Mouse (Mus musculus): ENCODE results near the gene Krt80. TPM values are rescaled to one million over a fixed set of nuclear protein-coding genes. Genes with fewer than 3 reads are reported as not detected.

The Krt80 gene
- polyA plus RNA-seq, 1 experiment from 2014 or later, result 63.0 TPM

DNA sequence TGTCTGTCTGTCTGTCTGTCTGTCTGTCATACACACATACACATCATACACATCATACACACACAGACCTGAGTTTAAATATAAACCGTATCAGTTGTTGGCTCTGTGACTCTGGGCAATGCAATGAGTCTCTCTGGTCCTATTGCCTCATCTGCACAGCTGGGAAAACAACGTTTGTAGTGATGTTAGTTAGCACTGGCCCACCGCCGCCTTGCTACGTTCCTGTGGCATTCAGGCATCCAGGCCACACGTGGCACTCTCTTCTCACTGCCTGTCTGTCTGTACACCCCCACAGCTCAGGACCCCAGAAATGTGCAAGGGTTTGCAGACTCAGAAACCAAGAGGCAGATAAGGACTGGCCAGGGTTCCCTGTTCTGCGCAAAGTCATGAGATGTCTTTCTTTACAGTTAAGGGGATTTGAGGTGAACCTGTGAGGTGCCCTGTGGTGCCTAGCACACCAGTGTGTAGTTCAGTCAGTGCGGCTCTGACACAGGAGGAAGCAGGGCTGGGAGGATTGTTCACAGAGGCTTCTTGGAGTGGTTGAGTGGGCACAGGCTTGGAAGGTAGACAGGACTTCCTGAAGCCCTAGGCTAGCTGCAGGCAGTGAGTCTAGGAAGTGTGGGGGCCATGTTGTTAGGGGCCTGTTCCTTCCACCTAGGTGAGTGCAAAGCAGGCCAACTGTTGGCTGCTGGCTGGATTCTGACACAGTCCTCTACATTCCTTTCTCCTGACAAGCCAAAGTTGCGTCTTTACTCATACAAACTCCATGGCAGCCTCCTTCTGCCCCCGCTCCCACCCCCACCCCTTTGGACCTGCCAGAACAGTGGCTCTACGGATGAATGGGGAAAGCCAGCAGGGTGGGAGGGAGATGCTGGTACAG, 1.2 kb downstream of the Krt80 start:
- no peaks in the 10 kb centered on the region for H3K36me3 ChIP-seq (ENCODE audit: control insufficient read depth, insufficient read depth, low read length)
- DNase-seq (ENCODE audit: low spot score) (no peak), ATAC-seq (ENCODE audit: low FRiP score, low TSS enrichment) (no peak)
- 68% methylated on average over 11 of the region's 11 CpGs for WGBS
- peak overlapping the region; percentile 87 for H3K27ac ChIP-seq (replicated peaks)
- no peaks in the 10 kb centered on the region for H3K27me3 ChIP-seq (ENCODE audit: control insufficient read depth, insufficient read depth, low read length)
- TF ChIP-seq EP300 (optimal IDR thresholded peaks at IDR 0.05), result no peak
- TF ChIP-seq CTCF (IDR thresholded peaks at IDR 0.05; ENCODE audit: low read depth), result no peak
- H3K9ac ChIP-seq (ENCODE audit: low read length), result no peak overlapping the region; the same call in 1 of the 2 replicates
- peak overlapping the region; percentile 5; the same call in 1 of the 2 replicates for H3K4me2 ChIP-seq (replicated peaks; ENCODE audit: low read depth)
- H3K4me1 ChIP-seq (replicated peaks; ENCODE audit: control insufficient read depth, insufficient read depth), result peaks cover 18% of the 10 kb centered on the region
- H3K9me3 ChIP-seq (ENCODE audit: control insufficient read depth, low read length), result no peaks in the 10 kb centered on the region
- H3K4me3 ChIP-seq (ENCODE audit: low read depth, low read length), result no peak overlapping the region

DNA sequence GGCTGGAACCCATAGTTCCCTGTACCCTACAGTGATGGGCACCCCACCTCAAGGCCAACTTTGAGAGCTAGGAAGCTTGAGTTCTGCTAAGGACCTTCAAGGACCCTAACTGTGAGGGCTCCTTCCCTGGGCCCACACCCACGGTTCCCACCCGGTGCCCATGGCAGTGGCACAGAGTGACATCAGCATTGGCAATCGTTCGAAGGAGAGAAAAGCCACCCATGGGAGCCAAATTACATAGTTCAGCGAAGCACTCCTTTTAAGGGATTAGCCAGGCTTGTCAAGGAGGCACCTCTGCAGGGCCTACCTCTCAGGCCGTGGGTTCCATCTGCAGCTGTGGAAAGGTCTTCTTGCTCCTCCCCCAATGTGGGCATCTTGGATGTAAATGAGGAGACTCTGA, 1.9 kb downstream of the Krt80 start:
- Histone ChIP-seq H3K36me3 (ENCODE audit: control insufficient read depth, insufficient read depth, low read length) (no peaks in the 10 kb centered on the region), H3K27me3 (ENCODE audit: control insufficient read depth, insufficient read depth, low read length) (no peaks in the 10 kb centered on the region), H3K9me3 (ENCODE audit: control insufficient read depth, low read length) (no peaks in the 10 kb centered on the region), H3K9ac (ENCODE audit: low read length) (no peak overlapping the region), H3K4me2 (replicated peaks; ENCODE audit: low read depth) (no peak overlapping the region), H3K4me1 (replicated peaks; ENCODE audit: control insufficient read depth, insufficient read depth) (peaks cover 18% of the 10 kb centered on the region), H3K27ac (replicated peaks) (peak overlapping the region; percentile 9; the same call in 1 of the 2 replicates), H3K4me3 (ENCODE audit: low read depth, low read length) (no peak overlapping the region)
- DNase-seq (ENCODE audit: low spot score) (no peak), ATAC-seq (ENCODE audit: low FRiP score, low TSS enrichment) (no peak)
- 63% methylated on average over 6 of the region's 6 CpGs for WGBS
- TF ChIP-seq CTCF (IDR thresholded peaks at IDR 0.05; ENCODE audit: low read depth) (no peak), EP300 (optimal IDR thresholded peaks at IDR 0.05) (no peak)

DNA sequence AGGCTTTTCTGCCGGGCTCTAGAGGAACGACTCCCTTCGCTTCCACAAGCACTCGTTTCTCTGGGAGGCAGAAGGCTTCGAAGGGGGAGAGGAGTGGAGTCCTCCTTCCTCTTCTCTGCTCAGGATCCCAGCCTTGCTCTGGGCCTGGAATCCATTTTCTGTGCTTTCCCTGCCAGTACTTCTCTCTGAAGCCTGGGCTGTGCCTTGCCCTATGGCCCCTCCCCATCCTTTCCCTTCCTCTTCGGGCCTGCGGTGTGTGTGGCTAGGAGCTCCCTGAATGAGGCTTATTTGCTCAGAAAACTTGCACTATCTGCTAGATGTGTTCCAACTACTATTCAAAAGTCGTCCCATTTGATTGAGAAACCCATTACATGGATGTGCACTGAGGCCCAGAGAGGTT, 2.5 kb downstream of the Krt80 start:
- peaks cover 21% of the 10 kb centered on the region for H3K4me1 ChIP-seq (replicated peaks; ENCODE audit: control insufficient read depth, insufficient read depth)
- 66% methylated on average over 7 of the region's 8 CpGs for WGBS
- DNase-seq (ENCODE audit: low spot score) (no peak), ATAC-seq (ENCODE audit: low FRiP score, low TSS enrichment) (no peak)
- 0 out of 2 replicates have a peak overlapping the region, but pooled peaks have one; percentile 4 for H3K9ac ChIP-seq (ENCODE audit: low read length)
- H3K27me3 ChIP-seq (ENCODE audit: control insufficient read depth, insufficient read depth, low read length), result no peaks in the 10 kb centered on the region
- H3K9me3 ChIP-seq (ENCODE audit: control insufficient read depth, low read length), result no peaks in the 10 kb centered on the region
- TF ChIP-seq EP300 (optimal IDR thresholded peaks at IDR 0.05), result no peak
- no peak for TF ChIP-seq CTCF (IDR thresholded peaks at IDR 0.05; ENCODE audit: low read depth)
- no peak overlapping the region for H3K4me3 ChIP-seq (ENCODE audit: low read depth, low read length)
- peak overlapping the region; percentile 78 for H3K27ac ChIP-seq (replicated peaks)
- no peak overlapping the region for H3K4me2 ChIP-seq (replicated peaks; ENCODE audit: low read depth)
- H3K36me3 ChIP-seq (ENCODE audit: control insufficient read depth, insufficient read depth, low read length), result no peaks in the 10 kb centered on the region

DNA sequence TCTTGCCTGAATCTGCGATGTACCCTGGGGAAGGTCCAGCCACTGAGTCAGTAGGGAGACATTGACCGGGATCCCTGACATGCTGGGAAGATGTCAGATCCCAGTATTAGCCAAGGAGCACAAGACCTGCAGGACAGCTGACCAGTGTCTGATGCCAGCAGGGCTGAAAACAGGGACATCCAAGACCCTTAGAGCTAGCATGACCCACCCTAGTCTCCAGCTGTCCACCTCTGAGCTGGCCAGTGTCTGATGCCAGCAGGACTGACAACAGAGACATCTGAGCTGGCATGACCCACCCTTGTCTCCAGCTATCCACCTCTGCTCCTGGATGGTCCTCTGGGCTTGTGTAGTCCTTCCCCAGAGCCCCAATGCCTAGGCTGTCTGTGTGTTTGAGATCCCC, 3.0 kb downstream of the Krt80 start:
- H3K4me2 ChIP-seq (replicated peaks; ENCODE audit: low read depth), result no peak overlapping the region; the same call in 1 of the 2 replicates
- 0 out of 2 replicates have a peak overlapping the region, but pooled peaks have one; percentile 9 for H3K9ac ChIP-seq (ENCODE audit: low read length)
- H3K27me3 ChIP-seq (ENCODE audit: control insufficient read depth, insufficient read depth, low read length), result no peaks in the 10 kb centered on the region
- DNase-seq (ENCODE audit: low spot score) (no peak), ATAC-seq (ENCODE audit: low FRiP score, low TSS enrichment) (no peak)
- H3K4me3 ChIP-seq (ENCODE audit: low read depth, low read length), result no peak overlapping the region
- peak overlapping the region; percentile 78 for H3K27ac ChIP-seq (replicated peaks)
- no peaks in the 10 kb centered on the region for H3K36me3 ChIP-seq (ENCODE audit: control insufficient read depth, insufficient read depth, low read length)
- 58% methylated on average over 2 of the region's 2 CpGs for WGBS
- no peak for TF ChIP-seq EP300 (optimal IDR thresholded peaks at IDR 0.05)
- no peak for TF ChIP-seq CTCF (IDR thresholded peaks at IDR 0.05; ENCODE audit: low read depth)
- no peaks in the 10 kb centered on the region for H3K9me3 ChIP-seq (ENCODE audit: control insufficient read depth, low read length)
- H3K4me1 ChIP-seq (replicated peaks; ENCODE audit: control insufficient read depth, insufficient read depth), result peaks cover 21% of the 10 kb centered on the region

DNA sequence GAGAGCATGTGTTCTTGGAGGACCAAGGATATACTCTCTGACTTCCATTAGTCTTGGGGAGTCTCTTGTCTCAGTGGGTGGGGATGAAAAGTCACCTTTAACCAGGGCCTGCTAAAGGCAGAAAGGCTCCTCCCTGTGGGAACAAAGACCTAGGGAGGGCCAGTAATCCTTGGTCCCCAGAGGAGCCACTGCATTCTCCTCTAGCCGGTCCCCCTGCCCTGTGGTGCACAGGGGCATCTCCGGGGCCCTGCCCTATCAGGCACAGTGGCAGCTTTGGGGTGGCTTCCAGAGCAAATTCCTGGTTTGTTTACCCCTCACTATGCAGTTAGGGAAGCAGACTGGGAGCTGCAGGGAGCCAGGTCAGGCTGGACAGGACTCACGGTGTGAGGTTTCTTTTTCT, 3.5 kb downstream of the Krt80 start:
- Histone ChIP-seq H3K36me3 (ENCODE audit: control insufficient read depth, insufficient read depth, low read length) (no peaks in the 10 kb centered on the region), H3K4me1 (replicated peaks; ENCODE audit: control insufficient read depth, insufficient read depth) (peaks cover 21% of the 10 kb centered on the region), H3K27ac (replicated peaks) (peak overlapping the region; percentile 78), H3K9ac (ENCODE audit: low read length) (no peak overlapping the region), H3K9me3 (ENCODE audit: control insufficient read depth, low read length) (no peaks in the 10 kb centered on the region), H3K4me2 (replicated peaks; ENCODE audit: low read depth) (no peak overlapping the region; the same call in 1 of the 2 replicates), H3K4me3 (ENCODE audit: low read depth, low read length) (no peak overlapping the region), H3K27me3 (ENCODE audit: control insufficient read depth, insufficient read depth, low read length) (no peaks in the 10 kb centered on the region)
- TF ChIP-seq EP300 (optimal IDR thresholded peaks at IDR 0.05) (no peak), CTCF (IDR thresholded peaks at IDR 0.05; ENCODE audit: low read depth) (no peak)
- 46% methylated on average over 3 of the region's 3 CpGs for WGBS
- ATAC-seq (ENCODE audit: low FRiP score, low TSS enrichment) (no peak), DNase-seq (ENCODE audit: low spot score) (no peak)

DNA sequence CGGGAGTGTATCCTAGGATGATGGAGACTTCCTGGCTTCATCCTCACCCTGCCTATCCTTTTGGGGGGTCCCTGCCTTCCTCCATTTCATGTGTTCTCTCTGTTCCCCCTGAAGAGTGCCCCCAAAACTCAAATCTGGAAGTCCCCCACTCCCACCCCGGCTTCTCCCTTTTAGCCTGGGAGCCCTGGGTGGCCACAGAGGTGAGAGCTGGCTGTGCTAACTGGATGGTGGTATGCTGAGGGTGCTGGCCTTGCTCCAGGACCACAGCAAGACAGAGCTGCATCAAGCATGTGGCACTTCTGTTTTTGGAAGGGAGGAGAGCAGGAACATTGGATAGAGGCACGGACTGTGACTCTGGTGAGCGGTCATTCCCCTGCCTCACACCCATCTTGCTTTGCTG, 4.2 kb downstream of the Krt80 start:
- TF ChIP-seq CTCF (IDR thresholded peaks at IDR 0.05; ENCODE audit: low read depth) (no peak), EP300 (optimal IDR thresholded peaks at IDR 0.05) (no peak)
- Histone ChIP-seq H3K4me3 (ENCODE audit: low read depth, low read length) (no peak overlapping the region), H3K9me3 (ENCODE audit: control insufficient read depth, low read length) (no peaks in the 10 kb centered on the region), H3K4me1 (replicated peaks; ENCODE audit: control insufficient read depth, insufficient read depth) (peaks cover 21% of the 10 kb centered on the region), H3K9ac (ENCODE audit: low read length) (no peak overlapping the region), H3K36me3 (ENCODE audit: control insufficient read depth, insufficient read depth, low read length) (no peaks in the 10 kb centered on the region), H3K27me3 (ENCODE audit: control insufficient read depth, insufficient read depth, low read length) (no peaks in the 10 kb centered on the region), H3K4me2 (replicated peaks; ENCODE audit: low read depth) (no peak overlapping the region), H3K27ac (replicated peaks) (peak overlapping the region; percentile 85)
- WGBS, result 40% methylated on average over 4 of the region's 4 CpGs
- DNase-seq (ENCODE audit: low spot score) (no peak), ATAC-seq (ENCODE audit: low FRiP score, low TSS enrichment) (no peak)
